Mouse (Mus musculus) layer of hippocampus, postnatal 14 days (tissue): Measurements from ENCODE around the gene Stat5b. TPM values are rescaled to one million over a fixed set of nuclear protein-coding genes. Genes with fewer than 3 reads are reported as not detected.

Source experiments
- DNase-seq, 2 experiments: peaks; one replicate each; pipeline ENCODE4 v3.0.0; 2021 to 2022; ENCODE audit warnings: low spot score in 2 of 2, mixed read lengths in 1 of 2
- total RNA-seq, 2 experiments: library from RNA; stranded (reverse); gene quantifications; 2 replicates each; pipeline ENCODE4 v1.2.3; 2021

Stat5b gene
- total RNA-seq, 2 experiments from 2014 or later: 12.5 to 16.2 TPM

DNA sequence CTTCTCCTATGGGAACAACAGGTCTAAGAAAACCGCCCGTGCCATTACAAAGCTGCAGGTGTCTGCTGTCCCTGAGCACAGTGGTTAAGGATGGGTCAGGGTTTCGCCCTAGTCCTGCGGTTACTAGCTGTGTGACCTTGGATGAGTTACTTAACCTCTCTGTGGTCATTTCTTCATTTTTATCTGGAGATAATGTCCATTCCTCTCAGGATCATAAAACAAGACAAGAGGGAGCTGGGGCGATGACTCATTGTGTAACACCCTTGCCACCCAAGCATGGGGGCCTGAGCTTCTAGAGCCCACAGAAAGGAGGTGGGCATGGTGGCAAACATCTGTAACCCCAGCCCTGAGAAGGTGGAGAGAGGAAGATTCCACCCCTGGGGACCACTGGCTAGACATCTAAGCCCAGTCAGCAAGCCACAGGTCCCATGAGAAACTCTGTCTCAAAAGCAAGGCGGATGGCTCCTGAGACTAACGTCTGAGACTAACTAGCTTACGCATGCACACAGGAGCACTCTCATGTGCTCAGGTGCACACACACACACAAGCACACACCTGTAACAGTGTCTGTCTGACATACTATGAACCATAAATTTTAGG lies 7.4 kb downstream of the Stat5b start:
- no peak for DNase-seq

DNA sequence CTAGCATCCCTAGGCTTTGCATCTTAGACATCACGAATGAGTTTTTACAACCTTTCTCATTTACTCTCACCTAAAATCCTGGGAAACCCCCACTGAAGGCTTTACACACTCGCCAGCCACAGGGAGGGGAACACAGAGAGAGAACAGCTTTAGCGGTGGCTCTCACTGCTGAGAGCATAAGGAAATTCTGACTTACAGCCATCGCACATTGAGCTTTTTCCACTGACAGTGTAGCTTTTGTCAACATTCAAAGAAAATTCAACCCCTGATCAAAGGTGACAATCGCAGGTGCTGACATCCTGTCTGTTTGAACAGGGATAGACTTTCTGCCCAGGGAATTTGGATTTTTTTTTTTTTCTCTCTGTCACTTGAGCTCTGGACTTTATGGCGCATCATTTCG lies 8.5 kb downstream of the Stat5b start:
- no peak for DNase-seq

DNA sequence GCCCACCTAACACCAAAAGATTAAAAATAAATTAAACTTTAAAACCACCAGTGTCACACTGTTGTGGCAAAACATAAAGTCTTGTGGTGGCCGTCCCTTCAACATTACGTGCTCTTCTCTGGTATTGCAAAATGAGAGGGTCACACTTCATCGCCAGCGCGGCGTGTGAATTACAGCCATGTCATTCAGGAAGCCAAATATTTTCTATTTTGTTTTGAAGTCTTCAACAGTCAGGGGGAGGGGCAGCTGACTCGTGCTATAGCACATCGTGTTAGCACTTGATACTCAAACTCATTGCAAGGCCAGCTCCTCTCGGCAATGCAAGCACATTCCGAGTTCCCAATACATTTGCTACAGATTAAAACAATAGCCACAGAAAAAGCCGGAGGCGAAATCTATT lies 9.7 kb downstream of the Stat5b start:
- DNase-seq: no peak

DNA sequence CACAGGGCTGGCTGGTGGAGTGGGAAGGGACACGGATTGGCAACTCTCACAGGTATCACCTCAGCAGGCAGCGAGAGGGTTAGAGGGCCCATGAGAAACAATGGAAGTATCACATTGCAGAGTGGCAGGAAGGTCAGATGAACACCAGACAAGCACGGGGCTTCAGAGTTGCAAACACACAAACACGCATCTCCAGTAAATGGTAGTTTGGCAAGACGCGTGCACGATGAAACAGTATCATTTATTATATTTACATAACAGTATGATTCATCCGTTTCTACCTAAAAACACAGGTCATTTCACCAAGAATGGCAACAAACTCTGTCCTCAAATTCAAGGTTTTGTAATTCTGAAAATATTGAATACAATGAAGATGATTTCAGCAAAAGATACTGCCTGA lies 11.0 kb downstream of the Stat5b start:
- DNase-seq: no peak

DNA sequence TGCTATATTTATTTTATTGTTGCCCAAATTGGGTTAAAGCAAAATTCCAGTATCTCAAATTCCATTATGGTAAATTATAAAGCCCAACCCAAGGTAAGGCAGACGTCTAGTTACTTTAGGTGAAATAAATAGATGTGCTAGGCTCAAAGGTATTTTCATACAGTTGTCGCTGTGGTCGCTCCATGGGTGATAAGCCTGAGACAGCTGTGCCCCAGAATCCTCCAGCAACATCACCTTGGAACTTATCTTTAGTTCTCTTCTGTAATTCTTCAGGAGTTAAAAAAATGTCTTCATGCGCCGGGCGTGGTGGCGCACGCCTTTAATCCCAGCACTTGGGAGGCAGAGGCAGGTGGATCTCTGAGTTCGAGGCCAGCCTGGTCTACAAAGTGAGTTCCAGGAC lies 11.6 kb downstream of the Stat5b start:
- DNase-seq: no peak

DNA sequence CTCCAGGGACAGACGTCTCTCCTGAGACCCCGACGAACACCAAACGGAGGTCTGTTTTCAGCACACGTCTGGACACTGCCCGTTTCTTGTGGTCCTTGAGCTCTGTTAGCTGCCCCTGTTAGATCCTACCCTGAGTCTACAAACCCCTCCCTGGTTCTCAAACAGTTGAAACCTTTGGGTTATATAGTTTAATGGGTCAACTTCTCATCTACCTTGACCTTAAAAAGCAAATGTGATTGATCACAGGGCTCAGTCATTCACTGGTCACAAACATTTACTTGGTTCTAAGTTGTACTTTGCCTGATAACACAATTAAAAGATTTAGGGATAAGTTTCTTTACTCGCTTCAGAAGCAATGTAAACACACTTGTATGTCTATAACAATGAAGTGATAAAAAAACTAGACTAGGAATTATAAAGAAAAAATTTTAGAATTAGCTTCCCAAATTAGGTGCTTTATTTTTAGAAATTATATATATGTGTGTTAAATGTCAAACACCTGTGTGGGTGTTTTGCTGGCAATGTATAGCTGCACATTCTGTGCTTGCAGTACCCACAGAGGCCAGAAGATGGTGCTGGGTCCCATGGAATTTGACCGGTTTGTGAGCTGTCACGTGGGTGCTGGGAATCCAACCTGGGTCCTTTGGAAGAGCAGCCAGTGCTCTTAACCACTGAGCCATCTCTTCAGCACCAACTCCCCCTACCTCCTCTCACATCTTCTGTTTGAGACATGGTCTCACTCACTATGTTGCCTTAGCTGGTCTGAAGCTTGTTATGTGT lies 13.4 kb downstream of the Stat5b start:
- no peak for DNase-seq

DNA sequence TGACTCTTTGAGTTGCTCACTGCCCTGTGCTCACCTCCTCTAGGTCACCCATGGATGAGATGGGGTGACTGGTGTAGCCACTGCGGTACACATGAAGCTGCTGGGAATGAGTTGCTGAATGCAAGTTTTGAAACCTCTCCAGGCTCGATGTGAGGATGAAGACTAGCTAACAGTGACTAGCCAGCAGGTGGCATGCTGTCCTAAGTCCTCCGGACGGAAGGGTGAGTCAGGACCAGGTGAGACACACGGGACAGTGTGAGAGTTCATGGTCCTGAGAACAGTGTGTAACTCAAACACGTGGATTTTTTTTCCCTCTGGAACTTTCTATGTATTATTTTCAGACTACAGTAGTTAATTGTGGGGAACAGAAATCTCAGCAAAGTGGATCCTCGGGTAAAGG lies 17.1 kb downstream of the Stat5b start:
- DNase-seq: no peak

DNA sequence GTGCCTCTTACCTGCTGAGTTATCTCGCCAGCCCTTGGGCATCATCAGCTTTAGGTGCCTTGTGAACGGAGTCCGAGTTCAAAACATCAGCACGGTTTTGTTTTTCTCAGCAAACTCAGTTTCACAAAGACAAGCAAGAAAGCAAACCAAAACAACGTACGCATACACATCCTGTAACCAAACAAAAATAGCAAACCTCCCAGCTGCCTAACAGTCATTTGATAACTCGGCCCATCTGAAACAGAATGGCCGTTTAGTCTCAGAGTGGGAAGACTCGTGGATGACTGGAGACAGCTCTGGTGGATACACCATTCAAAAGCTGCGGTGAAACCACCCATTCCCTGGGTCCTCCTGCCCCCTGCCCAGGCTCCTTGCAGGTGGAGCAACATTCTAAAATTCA lies 19.1 kb downstream of the Stat5b start:
- no peak for DNase-seq

DNA sequence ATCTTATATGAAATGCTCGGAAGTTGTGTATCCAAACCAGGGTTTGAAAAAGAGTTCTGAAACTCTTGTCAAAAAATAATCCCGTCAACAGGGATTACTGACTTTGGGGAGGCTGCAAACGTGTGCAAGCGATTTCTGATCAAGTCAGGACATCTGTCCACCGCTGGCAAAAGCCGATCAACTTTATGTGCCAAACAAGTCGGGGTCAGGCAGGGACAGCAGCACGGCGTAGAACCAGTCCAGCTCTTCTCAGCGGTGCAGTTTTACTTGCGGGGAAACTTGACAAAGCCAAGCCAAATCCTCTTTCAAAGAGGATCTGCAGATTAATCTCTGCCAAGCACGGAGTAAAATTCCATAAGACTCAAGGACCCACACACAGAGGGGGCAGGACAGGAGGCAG lies 20.8 kb downstream of the Stat5b start:
- DNase-seq: no peak

DNA sequence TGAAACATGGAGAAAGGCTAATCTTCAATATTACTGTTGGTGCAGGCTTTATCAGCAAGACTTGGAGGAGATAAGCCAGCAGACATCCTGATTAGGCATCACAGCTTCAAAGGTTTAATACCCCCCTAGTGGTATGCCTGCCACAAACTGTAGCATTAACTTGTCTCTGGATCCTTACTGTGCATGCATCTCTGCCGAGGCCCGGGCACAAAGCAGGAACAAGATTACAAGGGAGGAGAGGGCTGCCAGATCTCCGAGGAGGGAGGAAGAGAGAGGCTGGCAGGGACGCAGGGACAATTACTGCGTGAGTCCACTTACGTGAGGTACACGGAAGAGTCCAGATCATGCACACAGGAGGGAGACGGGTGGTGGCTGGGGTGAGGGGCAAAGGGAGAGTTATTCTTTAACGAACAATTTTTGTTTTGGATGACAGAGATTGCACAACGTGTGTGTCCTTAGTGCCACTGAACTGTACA lies 21.8 kb downstream of the Stat5b start:
- no peak for DNase-seq

DNA sequence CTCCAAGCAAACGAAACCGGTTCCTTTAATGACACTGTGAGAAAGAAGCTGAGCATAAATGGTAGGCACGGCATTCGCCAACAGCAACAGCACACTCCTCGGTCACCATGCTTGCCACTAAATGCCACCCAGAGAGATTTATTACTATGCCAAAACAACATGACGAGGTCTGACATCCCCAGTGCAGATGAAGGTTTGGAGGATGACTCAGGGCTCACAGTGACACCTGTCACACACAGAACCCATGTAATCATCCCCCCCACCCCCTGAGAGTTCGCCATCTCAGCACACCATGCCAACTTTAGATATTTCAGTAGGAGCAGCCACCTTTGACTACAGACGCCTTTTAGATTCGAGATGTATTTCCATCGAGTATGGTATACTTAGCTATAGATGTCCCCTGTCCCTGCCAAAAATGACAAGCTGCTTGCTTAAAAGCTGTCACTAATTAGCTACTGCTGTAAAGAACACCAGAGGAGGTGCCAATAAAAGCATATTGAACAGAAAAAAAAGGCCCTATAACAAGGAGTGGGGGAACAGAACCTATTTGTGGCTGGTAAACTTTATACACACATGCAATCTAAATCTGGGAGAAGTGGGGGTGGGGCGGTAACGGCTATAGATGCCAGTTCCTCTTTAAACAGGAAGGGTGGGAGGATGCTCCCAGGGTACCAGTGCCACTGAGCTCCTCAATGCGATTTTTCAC lies 24.2 kb downstream of the Stat5b start:
- peak; percentile 16 to 59 for DNase-seq

DNA sequence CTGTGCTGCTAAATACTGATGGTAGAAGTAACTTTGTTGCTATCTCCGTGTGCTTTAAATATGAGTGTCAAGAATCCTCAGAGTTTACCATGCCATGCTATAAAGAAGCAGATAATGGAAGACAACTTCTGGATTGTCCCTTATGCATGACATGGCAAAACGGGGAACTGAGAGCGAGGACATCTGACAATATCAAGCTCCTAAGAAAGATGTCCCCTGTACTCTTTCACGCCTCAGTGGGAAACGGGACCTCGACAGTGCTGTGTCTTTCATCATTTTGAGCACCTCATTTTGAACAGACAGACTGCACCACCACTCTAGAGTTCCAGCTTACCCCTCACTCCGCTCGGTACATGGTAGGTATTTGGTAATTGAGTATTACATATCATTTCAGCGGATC lies 25.1 kb downstream of the Stat5b start:
- DNase-seq: no peak

DNA sequence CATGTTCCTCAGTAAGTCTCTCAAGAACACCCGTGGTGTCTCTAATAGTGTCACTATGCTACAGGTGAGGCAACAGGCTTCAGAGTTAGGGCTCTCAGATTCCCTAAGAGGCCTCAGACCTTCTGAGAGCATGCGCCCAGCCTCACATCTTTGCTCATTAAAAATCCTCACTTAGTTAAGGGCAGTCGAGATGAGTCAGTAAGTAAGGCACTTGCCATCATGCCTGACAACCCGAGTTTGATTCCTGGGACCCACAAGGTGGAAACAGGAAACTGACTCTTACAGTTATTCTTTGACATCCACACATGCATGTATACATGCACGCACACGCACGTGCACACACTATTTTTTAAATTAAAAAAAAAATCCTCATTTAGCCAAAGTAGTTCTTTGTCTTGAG lies 26.0 kb downstream of the Stat5b start:
- no peak for DNase-seq

DNA sequence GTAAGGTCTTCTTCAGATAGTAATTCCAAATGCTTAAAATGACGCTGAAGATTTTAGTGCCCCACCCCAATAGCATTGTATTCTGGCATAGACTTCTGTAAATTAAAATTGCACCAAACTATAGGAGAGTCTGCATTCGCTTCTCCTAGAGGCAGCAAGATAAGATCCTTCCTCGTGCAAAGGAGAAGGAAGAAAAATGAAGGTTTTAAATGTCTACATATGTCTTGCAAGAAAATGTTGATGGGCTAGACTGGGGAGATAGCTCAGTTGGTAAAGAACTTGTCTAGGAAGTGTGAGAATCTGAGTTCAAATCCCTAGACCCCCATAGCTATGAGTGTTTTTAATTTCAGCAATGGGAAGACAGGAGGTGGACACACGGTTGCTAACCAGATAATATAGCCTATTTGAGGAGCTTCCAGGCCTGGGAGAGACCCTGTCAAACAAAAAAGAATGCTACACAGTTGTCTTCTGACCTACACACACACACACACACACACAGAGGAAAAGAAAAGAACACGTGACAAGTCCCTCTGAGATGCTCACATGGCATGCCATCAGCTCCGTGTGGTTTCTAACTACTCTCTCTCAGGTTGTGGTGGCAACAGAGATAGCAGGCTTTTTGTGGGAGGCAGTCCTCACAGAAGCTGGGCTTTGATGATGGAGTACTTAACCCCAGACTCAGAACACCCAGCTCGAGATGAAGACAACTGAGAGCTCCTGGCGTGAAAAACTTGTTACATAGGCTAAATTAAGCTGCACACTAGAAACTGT lies 26.8 kb downstream of the Stat5b start:
- DNase-seq: no peak

DNA sequence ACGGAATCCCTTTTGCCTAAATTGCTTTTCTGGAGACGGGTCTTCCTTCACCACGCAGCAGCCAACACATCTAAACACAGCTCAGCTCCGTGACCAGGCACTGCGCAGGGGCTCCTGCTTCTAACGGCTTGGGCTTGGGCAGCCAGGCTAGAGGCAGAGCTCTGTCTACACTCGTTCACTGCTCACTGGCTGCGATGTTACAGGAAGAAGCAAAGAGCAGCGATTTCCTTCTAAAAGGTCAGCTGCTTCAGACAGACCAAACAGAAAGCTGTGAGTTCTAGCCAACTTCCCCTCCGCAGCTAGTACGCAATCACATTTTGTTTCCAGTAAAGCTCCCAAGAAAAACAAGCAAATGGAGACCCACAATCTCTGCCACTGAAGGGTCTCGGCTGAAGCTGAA lies 28.2 kb downstream of the Stat5b start:
- no peak for DNase-seq

DNA sequence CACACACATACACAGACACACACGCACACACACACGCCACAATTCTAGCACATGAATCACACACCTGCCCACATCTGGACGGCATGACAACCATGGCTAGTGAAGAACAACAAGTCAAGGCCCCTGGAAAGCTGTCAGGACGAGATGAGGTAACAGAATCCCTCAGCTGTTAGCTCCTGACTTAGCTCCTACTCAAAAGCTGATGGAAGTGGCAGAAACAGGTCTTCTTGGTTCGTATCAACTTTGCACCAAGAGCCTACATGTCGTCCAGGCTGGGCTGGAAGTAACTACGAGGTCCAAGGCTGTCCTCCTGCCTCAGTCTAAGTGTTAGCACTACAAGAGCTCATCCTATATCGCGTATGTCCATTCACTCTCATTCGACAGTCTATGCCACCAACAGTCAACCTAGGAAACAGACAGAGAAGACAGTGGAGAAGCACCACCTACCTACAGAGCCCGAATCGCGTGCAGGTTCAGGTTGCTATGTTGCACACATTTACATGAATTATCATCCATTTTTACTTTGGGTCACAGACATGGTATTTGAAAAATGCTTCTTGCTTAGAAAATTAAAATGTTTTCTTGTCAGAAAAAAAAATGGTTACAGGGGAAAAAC lies 28.8 kb downstream of the Stat5b start:
- no peak for DNase-seq

DNA sequence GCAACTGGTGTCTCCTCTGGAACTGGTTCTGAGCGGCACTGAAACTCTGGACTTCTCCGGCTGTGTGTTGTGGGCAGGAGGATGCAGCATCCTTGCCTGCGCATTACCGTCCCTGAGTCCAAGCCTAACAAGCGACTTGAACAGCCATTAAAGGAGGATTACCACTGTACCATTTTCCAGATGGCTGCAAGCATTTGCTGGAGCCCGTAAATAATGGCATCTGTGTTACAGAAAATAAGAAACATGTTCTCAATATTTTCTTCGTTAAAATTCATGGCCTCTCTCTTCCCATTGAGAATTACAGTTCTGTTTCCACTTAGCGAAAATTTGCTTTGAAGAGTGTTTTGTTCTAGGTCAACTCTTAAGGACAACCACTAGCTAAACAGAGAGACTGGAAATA lies 30.5 kb downstream of the Stat5b start:
- no peak for DNase-seq

DNA sequence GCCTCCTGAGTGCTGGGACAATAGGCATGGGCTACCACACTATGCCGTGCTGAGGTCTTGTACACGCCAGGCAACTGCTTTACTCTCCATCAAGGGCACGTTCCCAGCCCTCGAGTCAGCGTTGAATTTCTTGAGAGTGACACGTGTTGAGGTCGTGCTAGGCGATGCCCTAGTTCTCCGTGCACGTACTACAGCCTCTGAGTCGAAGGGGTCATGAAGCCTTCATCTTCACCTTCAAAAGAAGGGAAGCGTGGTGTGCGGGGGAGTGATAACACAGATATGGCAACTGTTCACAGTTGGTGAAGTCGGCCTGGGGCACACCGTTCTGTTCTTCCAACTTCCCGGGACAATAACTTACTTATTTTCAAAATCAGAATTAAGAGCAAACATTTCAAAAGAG lies 30.9 kb downstream of the Stat5b start:
- no peak for DNase-seq

DNA sequence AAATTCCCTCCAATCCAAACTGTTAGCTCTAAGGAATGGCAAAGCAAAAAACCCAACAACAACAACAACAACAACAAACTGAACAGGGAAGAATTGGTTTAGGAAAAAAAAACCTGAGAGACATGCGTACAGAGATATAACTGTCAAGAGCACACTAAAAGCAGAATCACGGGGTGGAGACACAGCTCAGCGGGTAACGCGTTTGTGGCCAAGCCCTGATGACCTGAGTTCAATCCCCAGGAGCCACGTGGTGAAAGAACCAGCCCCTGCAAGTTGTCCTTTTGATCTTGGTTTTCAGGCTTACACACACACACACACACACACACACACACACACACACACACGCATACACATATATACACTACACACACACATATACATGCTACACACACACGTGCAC lies 31.5 kb downstream of the Stat5b start:
- no peak for DNase-seq

DNA sequence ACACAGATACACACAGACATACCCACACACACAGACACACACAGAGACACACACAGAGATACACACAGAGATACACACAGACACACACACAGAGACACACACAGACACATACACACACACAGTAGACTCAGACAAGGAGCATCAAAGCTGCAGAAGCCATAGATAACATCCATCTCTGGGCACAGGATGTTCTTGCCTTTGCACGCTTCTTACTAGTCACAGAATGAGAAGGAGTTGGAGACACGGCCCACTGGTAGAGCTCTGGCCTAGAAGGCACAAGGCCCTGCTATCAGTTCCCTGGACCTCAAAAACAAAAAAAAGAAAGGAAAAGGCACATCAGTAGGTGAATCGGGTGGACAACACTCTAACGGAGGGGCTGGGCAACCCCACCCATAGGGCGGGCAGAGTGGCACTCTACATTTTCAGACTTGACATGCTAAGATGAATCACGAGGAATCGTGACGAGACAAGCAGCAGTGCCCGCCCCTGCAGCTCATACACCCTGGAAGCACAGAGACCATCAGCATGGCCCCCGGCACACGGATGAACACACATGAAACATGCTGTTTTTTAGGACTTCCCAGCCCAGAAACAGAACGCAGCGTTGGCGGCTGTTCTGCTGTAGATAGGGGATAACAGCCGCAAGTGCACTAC lies 32.0 kb downstream of the Stat5b start:
- no peak for DNase-seq

DNA sequence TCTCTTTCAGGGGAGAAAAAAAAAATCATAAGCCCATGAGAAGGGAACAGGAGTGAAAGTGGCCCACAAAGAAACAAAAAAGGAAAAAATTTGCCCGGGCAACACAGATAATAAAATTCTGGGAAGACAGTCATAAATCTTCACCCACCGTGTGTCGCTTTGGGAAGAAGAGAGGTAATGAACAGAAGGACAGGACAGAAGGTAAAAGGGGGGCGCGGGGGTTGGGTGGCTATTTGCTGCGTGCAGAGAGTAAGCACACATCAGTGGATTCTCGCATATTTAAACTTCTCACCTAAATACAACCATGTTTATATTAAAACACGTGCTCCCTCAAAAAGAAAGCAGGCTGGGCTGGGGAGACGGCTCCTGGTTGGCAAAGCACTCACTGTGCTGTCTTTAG lies 33.2 kb downstream of the Stat5b start:
- DNase-seq: no peak
